Mouse (Mus musculus) embryonic facial prominence, embryonic 11.5 days (tissue): ENCODE results near the gene Abcb9. TPM values are rescaled to one million over a fixed set of nuclear protein-coding genes. Genes with fewer than 3 reads are reported as not detected.
A peak's percentile ranks its signal among the peaks of the same experiment; 100 is the strongest.

ENCODE experiments used
- ATAC-seq: fragments of 200-750 bp; cut with Nextera tagmentation; replicated peaks from 2 replicates; pipeline ENCODE4 v1.8.0; 2017; ENCODE audit warnings: low read depth; ENCODE audit not compliant: insufficient number of reproducible peaks, low FRiP score, low TSS enrichment
- DNase-seq: peaks from one replicate; pipeline ENCODE4 v3.0.0-alpha.2; 2015; ENCODE audit warnings: low spot score
- H3K27ac ChIP-seq: fragments of 300-500 bp; sonication (generic); replicated peaks from 2 replicates; pipeline ENCODE4 v1.5.1; 2014; ENCODE audit warnings: mild to moderate bottlenecking, low read depth, low read length, control low read depth
- H3K27me3 ChIP-seq: fragments of 300-500 bp; sonication (generic); 2 replicates; pipeline ENCODE4 v1.6.1; 2014; ENCODE audit warnings: mild to moderate bottlenecking, low read length, moderate library complexity, mixed read lengths; ENCODE audit not compliant: control insufficient read depth, insufficient read depth
- H3K36me3 ChIP-seq: fragments of 300-500 bp; sonication (generic); replicated peaks from 2 replicates; pipeline ENCODE4 v1.6.1; 2014; ENCODE audit warnings: low read depth, mild to moderate bottlenecking, low read length, moderate library complexity, mixed read lengths; ENCODE audit not compliant: control insufficient read depth, insufficient read depth
- H3K4me1 ChIP-seq: fragments of 300-500 bp; sonication (generic); 2 replicates; pipeline ENCODE4 v1.6.1; 2014; ENCODE audit warnings: low read length, mixed read lengths; ENCODE audit not compliant: control insufficient read depth, insufficient read depth
- H3K4me2 ChIP-seq: fragments of 300-500 bp; sonication (generic); 2 replicates; pipeline ENCODE4 v1.6.1; 2014; ENCODE audit warnings: low read depth, mild to moderate bottlenecking, control low read depth, low read length, moderate library complexity
- H3K4me3 ChIP-seq: fragments of 300-500 bp; sonication (generic); 2 replicates; pipeline ENCODE4 v1.5.1; 2014; ENCODE audit warnings: low read depth, low read length, control low read depth
- H3K9ac ChIP-seq: fragments of 300-500 bp; sonication (generic); replicated peaks from 2 replicates; pipeline ENCODE4 v1.6.1; 2014; ENCODE audit warnings: mild to moderate bottlenecking, control low read depth, low read length
- H3K9me3 ChIP-seq: fragments of 300-500 bp; sonication (generic); replicated peaks from 2 replicates; pipeline ENCODE4 v1.6.1; 2016; ENCODE audit warnings: mild to moderate bottlenecking, low read length, inconsistent platforms, mixed read lengths; ENCODE audit not compliant: control insufficient read depth
- WGBS: fragments of 180-500 bp; shearing (Covaris S2); extraction: QIAGEN DNeasy Blood & Tissue Kit; methylation state at CpG from one replicate; pipeline ENCODE4 v1.1.7; 2014; 5-methylcytosine and 5-hydroxymethylcytosine counted together
- polyA plus RNA-seq: library from polyadenylated mRNA; unstranded; fragments of >200 nt; fragmentation: Nextera tagmentation; extraction: Ambion mirVana; gene quantifications from 2 replicates; pipeline ENCODE4 v1.2.1, GENCODE M21; 2014

Gene Abcb9
- polyA plus RNA-seq, 1 experiment from 2014 or later, result 0.46 TPM

GRCm38 (mm10) chr5:124091951-124092406 lies 3.6 kb downstream of the Abcb9 start:
- DNase-seq (no peak), ATAC-seq (no peak)
- Histone ChIP-seq H3K27ac (no peak overlapping the region), H3K4me3 (no peak overlapping the region), H3K36me3 (no peaks in the 10 kb centered on the region), H3K4me1 (no peaks in the 10 kb centered on the region), H3K27me3 (no peaks in the 10 kb centered on the region), H3K4me2 (no peak overlapping the region), H3K9ac (no peak overlapping the region), H3K9me3 (no peaks in the 10 kb centered on the region)
- WGBS, result 67% methylated on average over 9 of the region's 9 CpGs

- Histone ChIP-seq H3K9me3 (no peaks in the 10 kb centered on the region), H3K27ac (no peak overlapping the region), H3K36me3 (no peaks in the 10 kb centered on the region), H3K4me1 (no peaks in the 10 kb centered on the region), H3K27me3 (no peaks in the 10 kb centered on the region), H3K4me3 (no peak overlapping the region), H3K9ac (no peak overlapping the region), H3K4me2 (no peak overlapping the region)
- WGBS, result 83% methylated on average over 23 of the region's 23 CpGs
- DNase-seq, result no peak
- peak; percentile 35; the same call in 1 of the 2 replicates for ATAC-seq
Measured at GRCm38 (mm10) chr5:124089868-124090267, 5.7 kb downstream of the Abcb9 start.

GRCm38 (mm10) chr5:124086876-124087275 lies 8.7 kb downstream of the Abcb9 start:
- DNase-seq (no peak), ATAC-seq (no peak)
- H3K9me3 ChIP-seq, result no peaks in the 10 kb centered on the region
- H3K4me3 ChIP-seq, result no peak overlapping the region
- H3K27ac ChIP-seq, result no peak overlapping the region
- H3K36me3 ChIP-seq, result no peaks in the 10 kb centered on the region
- H3K27me3 ChIP-seq, result no peaks in the 10 kb centered on the region
- no peak overlapping the region for H3K4me2 ChIP-seq
- WGBS, result 83% methylated on average over 4 of the region's 4 CpGs
- H3K4me1 ChIP-seq, result no peaks in the 10 kb centered on the region
- H3K9ac ChIP-seq, result no peak overlapping the region

GRCm38 (mm10) chr5:124085513-124085912 lies 10.1 kb downstream of the Abcb9 start:
- no peak for ATAC-seq
- 82% methylated on average over 3 of the region's 3 CpGs for WGBS
- no peak overlapping the region for H3K9ac ChIP-seq

GRCm38 (mm10) chr5:124084588-124085173 lies 10.9 kb downstream of the Abcb9 start:
- DNase-seq (peak; percentile 86), ATAC-seq (0 out of 2 replicates have a peak, but pooled peaks have one; percentile 19)
- H3K27me3 ChIP-seq, result no peaks in the 10 kb centered on the region

More at GRCm38 (mm10) chr5:124085513-124085912, 10.1 kb downstream of the Abcb9 start:
- H3K36me3 ChIP-seq, result no peaks in the 10 kb centered on the region
- no peaks in the 10 kb centered on the region for H3K4me1 ChIP-seq
- no peak overlapping the region for H3K4me3 ChIP-seq
- no peaks in the 10 kb centered on the region for H3K27me3 ChIP-seq
- no peak for DNase-seq
- no peaks in the 10 kb centered on the region for H3K9me3 ChIP-seq
- H3K4me2 ChIP-seq, result no peak overlapping the region
- no peak overlapping the region for H3K27ac ChIP-seq

DNA sequence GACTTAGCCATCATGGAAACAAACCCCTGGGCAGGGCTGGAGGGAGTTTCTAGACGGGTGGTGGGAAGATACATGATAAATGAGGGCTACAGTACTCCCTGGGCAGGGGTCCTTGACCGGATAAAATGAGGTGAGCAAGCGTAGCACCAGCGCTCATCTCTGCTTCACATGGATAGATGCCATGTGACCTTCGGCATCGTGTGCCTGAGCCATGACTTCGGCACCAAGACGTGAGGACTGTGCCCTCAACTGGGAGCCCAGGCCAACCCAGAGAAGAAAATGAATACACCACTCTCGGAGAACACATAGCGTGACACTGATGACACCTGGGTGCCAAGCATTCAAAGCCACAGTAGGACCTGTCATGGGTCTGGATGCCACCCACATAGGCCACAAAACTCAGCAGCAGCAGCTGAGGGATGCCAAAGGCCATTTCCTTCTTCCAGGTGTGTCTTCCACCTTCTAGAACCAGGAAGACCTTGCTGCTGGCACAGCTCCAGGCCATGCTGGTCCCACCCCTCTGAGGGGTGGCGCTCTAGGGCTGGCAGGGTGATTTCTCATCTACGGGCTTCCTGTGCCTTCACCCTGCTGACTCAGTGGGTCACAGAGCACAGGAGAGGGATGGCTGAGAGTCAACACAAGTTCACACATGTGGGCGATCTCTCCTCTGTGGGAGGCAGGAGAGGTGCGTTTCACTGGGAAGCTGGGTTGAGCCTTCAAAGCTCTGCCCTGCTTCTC lies 11.6 kb downstream of the Abcb9 start:
- H3K9ac ChIP-seq, result no peak overlapping the region
- no peak overlapping the region for H3K27ac ChIP-seq
- DNase-seq (no peak), ATAC-seq (no peak)
- no peaks in the 10 kb centered on the region for H3K4me1 ChIP-seq
- H3K36me3 ChIP-seq, result no peaks in the 10 kb centered on the region
- H3K27me3 ChIP-seq, result no peaks in the 10 kb centered on the region
- no peak overlapping the region for H3K4me2 ChIP-seq
- no peak overlapping the region for H3K4me3 ChIP-seq
- WGBS, result 83% methylated on average over 14 of the region's 14 CpGs
- no peaks in the 10 kb centered on the region for H3K9me3 ChIP-seq

More at GRCm38 (mm10) chr5:124084588-124085173, 10.9 kb downstream of the Abcb9 start:
- Histone ChIP-seq H3K9ac (no peak overlapping the region), H3K36me3 (no peaks in the 10 kb centered on the region), H3K4me3 (no peak overlapping the region), H3K4me1 (no peaks in the 10 kb centered on the region), H3K27ac (no peak overlapping the region), H3K4me2 (no peak overlapping the region), H3K9me3 (no peaks in the 10 kb centered on the region)
- WGBS, result 41% methylated on average over 11 of the region's 11 CpGs

GRCm38 (mm10) chr5:124082941-124083688 lies 12.5 kb downstream of the Abcb9 start:
- no peaks in the 10 kb centered on the region for H3K27me3 ChIP-seq
- ATAC-seq, result no peak
- no peak overlapping the region for H3K9ac ChIP-seq
- no peaks in the 10 kb centered on the region for H3K4me1 ChIP-seq
- H3K4me2 ChIP-seq, result no peak overlapping the region
- H3K9me3 ChIP-seq, result no peaks in the 10 kb centered on the region
- DNase-seq, result no peak
- H3K4me3 ChIP-seq, result no peak overlapping the region
- 90% methylated on average over 17 of the region's 17 CpGs for WGBS
- H3K27ac ChIP-seq, result no peak overlapping the region
- no peaks in the 10 kb centered on the region for H3K36me3 ChIP-seq
